Mouse (Mus musculus) heart, embryonic 12.5 days (tissue): ENCODE results near the gene Xpo1. TPM values are rescaled to one million over a fixed set of nuclear protein-coding genes. Genes with fewer than 3 reads are reported as not detected.
A peak's percentile ranks its signal among the peaks of the same experiment; 100 is the strongest.
"Not testable (repeated sequence)": the region's sequence is repeated elsewhere in the genome, so short reads cannot be mapped to it uniquely, and the experiment has no call there.

Source experiments
- ATAC-seq: fragments of 200-750 bp; cut with Nextera tagmentation; 2 replicates; pipeline ENCODE4 v1.8.0; 2017; ENCODE audit warnings: moderate TSS enrichment, moderate library complexity; ENCODE audit not compliant: insufficient number of reproducible peaks, low FRiP score
- H3K27ac ChIP-seq: fragments of 300-500 bp; sonication (generic); 2 replicates; pipeline ENCODE4 v1.5.1; 2016; ENCODE audit warnings: mild to moderate bottlenecking, moderate library complexity; ENCODE audit not compliant: poor library complexity, severe bottlenecking
- H3K27me3 ChIP-seq: fragments of 300-500 bp; sonication (generic); replicated peaks from 2 replicates; pipeline ENCODE4 v1.6.1; 2016; ENCODE audit warnings: mild to moderate bottlenecking, moderate library complexity
- H3K36me3 ChIP-seq: fragments of 300-500 bp; sonication (generic); 2 replicates; pipeline ENCODE4 v1.6.1; 2016; ENCODE audit warnings: mild to moderate bottlenecking, moderate library complexity
- H3K4me1 ChIP-seq: fragments of 300-500 bp; sonication (generic); replicated peaks from 2 replicates; pipeline ENCODE4 v1.6.1; 2016; ENCODE audit warnings: mild to moderate bottlenecking
- H3K4me2 ChIP-seq: fragments of 300-500 bp; sonication (generic); 2 replicates; pipeline ENCODE4 v1.6.1; 2016; ENCODE audit warnings: mild to moderate bottlenecking, moderate library complexity
- H3K4me3 ChIP-seq: fragments of 300-500 bp; sonication (generic); 2 replicates; pipeline ENCODE4 v1.5.1; 2016; ENCODE audit warnings: mild to moderate bottlenecking
- H3K9ac ChIP-seq: fragments of 300-500 bp; sonication (generic); 2 replicates; pipeline ENCODE4 v1.6.1; 2016; ENCODE audit warnings: mild to moderate bottlenecking, moderate library complexity
- H3K9me3 ChIP-seq: fragments of 300-500 bp; sonication (generic); replicated peaks from 2 replicates; pipeline ENCODE4 v1.6.1; 2016; ENCODE audit warnings: mild to moderate bottlenecking, moderate library complexity
- WGBS: fragments of 180-500 bp; shearing (Covaris S2); methylation state at CpG from one replicate; pipeline ENCODE4 v1.1.7; 2016; 5-methylcytosine and 5-hydroxymethylcytosine counted together
- polyA plus RNA-seq: library from polyadenylated mRNA; unstranded; fragments of >200 nt; fragmentation: Nextera tagmentation; extraction: Ambion mirVana; gene quantifications from 2 replicates; pipeline ENCODE4 v1.2.1, GENCODE M21; 2016

Gene Xpo1
- polyA plus RNA-seq, 1 experiment from 2014 or later, result 99.7 TPM

- Histone ChIP-seq H3K9ac (no peak overlapping the region), H3K4me1 (0 out of 2 replicates have a peak, but pooled peaks cover 2% of the 10 kb centered on the region), H3K9me3 (no peaks in the 10 kb centered on the region), H3K36me3 (peaks cover 9% of the 10 kb centered on the region), H3K27ac (no peak overlapping the region), H3K4me2 (no peak overlapping the region), H3K4me3 (no peak overlapping the region), H3K27me3 (no peaks in the 10 kb centered on the region)
- ATAC-seq, result no peak
- WGBS, result 60% methylated on average over 1 of the region's 1 CpGs
Observed at GRCm38 (mm10) chr11:23303126-23303525, 47.3 kb downstream of the Xpo1 start.

GRCm38 (mm10) chr11:23305101-23305672 lies 49.3 kb downstream of the Xpo1 start:
- peak overlapping the region; percentile 93 for H3K9ac ChIP-seq
- H3K36me3 ChIP-seq, ATAC-seq, H3K4me1 ChIP-seq, H3K27me3 ChIP-seq, H3K9me3 ChIP-seq: not testable (repeated sequence)
- 34% methylated on average over 10 of the region's 10 CpGs for WGBS
- peak overlapping the region; percentile 100 for H3K27ac ChIP-seq
- H3K4me2 ChIP-seq, result peak overlapping the region; percentile 83
- H3K4me3 ChIP-seq, result peak overlapping the region; percentile 100

- Histone ChIP-seq H3K9ac (peak overlapping the region; percentile 100), H3K36me3 (no peaks in the 10 kb centered on the region), H3K4me3 (peak overlapping the region; percentile 100), H3K4me1 (peaks cover 9% of the 10 kb centered on the region; the same call in 1 of the 2 replicates), H3K9me3 (no peaks in the 10 kb centered on the region), H3K4me2 (peak overlapping the region; percentile 83), H3K27ac (peak overlapping the region; percentile 100), H3K27me3 (no peaks in the 10 kb centered on the region)
- under 1% methylated on average over 74 of the region's 98 CpGs for WGBS
- ATAC-seq, result peak; percentile 97
Observed at GRCm38 (mm10) chr11:23305673-23306608, 50.1 kb downstream of the Xpo1 start.

GRCm38 (mm10) chr11:23306764-23307565 lies 51.1 kb downstream of the Xpo1 start, which contains the start of gene Usp34:
Usp34 (plus strand) TSS chr11:23306895.
- Histone ChIP-seq H3K4me3 (peak within 1 kb of the TSS; percentile 100), H3K27me3 (no peaks in the 10 kb centered on the region), H3K9me3 (no peaks in the 10 kb centered on the region), H3K27ac (peak within 1 kb of the TSS; percentile 100), H3K9ac (peak within 1 kb of the TSS; percentile 100), H3K36me3 (no peaks in the 10 kb centered on the region), H3K4me1 (peaks cover 9% of the 10 kb centered on the region; the same call in 1 of the 2 replicates), H3K4me2 (peak within 1 kb of the TSS; percentile 83)
- under 1% methylated on average over 56 of the region's 80 CpGs for WGBS
- ATAC-seq, result peak; percentile 81

- ATAC-seq, result no peak
- Histone ChIP-seq H3K9me3 (no peaks in the 10 kb centered on the region), H3K4me2 (peak overlapping the region; percentile 83), H3K9ac (peak overlapping the region; percentile 100), H3K27me3 (no peaks in the 10 kb centered on the region), H3K4me3 (peak overlapping the region; percentile 100), H3K4me1 (peaks cover 9% of the 10 kb centered on the region; the same call in 1 of the 2 replicates), H3K27ac (peak overlapping the region; percentile 100), H3K36me3 (peaks cover 3% of the 10 kb centered on the region)
- WGBS, result 3% methylated on average over 6 of the region's 6 CpGs
Observed at GRCm38 (mm10) chr11:23307566-23307920, 51.7 kb downstream of the Xpo1 start.

GRCm38 (mm10) chr11:23313496-23313895 lies 57.7 kb downstream of the Xpo1 start:
- Histone ChIP-seq H3K36me3 (peaks cover 11% of the 10 kb centered on the region), H3K4me2 (no peak overlapping the region), H3K9ac (no peak overlapping the region), H3K9me3 (no peaks in the 10 kb centered on the region), H3K27me3 (no peaks in the 10 kb centered on the region), H3K4me3 (no peak overlapping the region), H3K27ac (no peak overlapping the region), H3K4me1 (peaks cover 4% of the 10 kb centered on the region; the same call in 1 of the 2 replicates)
- no peak for ATAC-seq
- WGBS, result 23% methylated on average over 1 of the region's 1 CpGs

- Histone ChIP-seq H3K4me1 (peaks cover 5% of the 10 kb centered on the region; the same call in 1 of the 2 replicates), H3K36me3 (peaks cover 7% of the 10 kb centered on the region), H3K9ac (no peak overlapping the region), H3K27ac (no peak overlapping the region), H3K27me3 (no peaks in the 10 kb centered on the region), H3K4me2 (no peak overlapping the region), H3K9me3 (no peaks in the 10 kb centered on the region), H3K4me3 (no peak overlapping the region)
- ATAC-seq, result no peak
- WGBS, result 81% methylated on average over 2 of the region's 2 CpGs
Observed at GRCm38 (mm10) chr11:23329413-23329812, 73.6 kb downstream of the Xpo1 start.

GRCm38 (mm10) chr11:23332136-23332535 lies 76.3 kb downstream of the Xpo1 start:
- Histone ChIP-seq H3K4me3 (no peak overlapping the region), H3K9me3 (no peaks in the 10 kb centered on the region), H3K27me3 (no peaks in the 10 kb centered on the region), H3K4me2 (no peak overlapping the region), H3K4me1 (peaks cover 5% of the 10 kb centered on the region; the same call in 1 of the 2 replicates), H3K9ac (no peak overlapping the region), H3K27ac (no peak overlapping the region), H3K36me3 (peaks cover 12% of the 10 kb centered on the region)
- 78% methylated on average over 3 of the region's 3 CpGs for WGBS
- ATAC-seq, result no peak

- Histone ChIP-seq H3K36me3 (peaks cover 17% of the 10 kb centered on the region), H3K27ac (no peak overlapping the region), H3K4me2 (no peak overlapping the region), H3K27me3 (no peaks in the 10 kb centered on the region), H3K9me3 (no peaks in the 10 kb centered on the region), H3K4me1 (peaks cover 5% of the 10 kb centered on the region; the same call in 1 of the 2 replicates), H3K4me3 (no peak overlapping the region), H3K9ac (no peak overlapping the region)
- no peak for ATAC-seq
- 73% methylated on average over 1 of the region's 1 CpGs for WGBS
Observed at GRCm38 (mm10) chr11:23335160-23335559, 79.3 kb downstream of the Xpo1 start.
